ENCODE assay signal across 8 mouse cellular contexts in the genomic region with DNA sequence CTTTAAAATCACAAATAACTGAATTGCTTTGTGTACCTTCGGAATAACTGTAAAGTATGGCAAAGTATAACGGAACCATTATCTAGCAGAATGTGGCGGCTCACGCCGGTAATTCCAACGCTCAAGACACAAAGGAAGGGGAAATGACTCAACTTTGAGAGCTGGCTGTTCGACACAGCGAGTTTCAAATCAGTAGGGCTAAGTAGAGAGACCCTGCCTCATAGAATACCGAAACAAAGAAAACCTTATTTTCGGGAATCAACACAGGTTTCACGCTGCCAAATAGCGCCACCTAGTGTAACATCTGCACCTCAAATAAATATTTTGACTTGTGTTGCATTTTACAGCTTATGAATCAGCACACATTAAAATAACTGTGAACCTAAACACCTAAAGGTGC. TPM values are rescaled to one million over a fixed set of nuclear protein-coding genes. Genes with fewer than 3 reads are reported as not detected.
A peak's percentile ranks its signal among the peaks of the same experiment; 100 is the strongest.
DNase-seq lines count a peak whose midpoint lies in the region; ATAC-seq and TF ChIP-seq lines count a peak whose summit lies in the region.

No protein-coding gene starts in this region.

- no peak overlapping the region for H3K4me2 ChIP-seq in limb, embryonic 11.5 days (ENCODE audit: low read depth, severe bottlenecking)

- H3K79me2 ChIP-seq in liver, adult 2 months (ENCODE audit: control insufficient read depth, insufficient read depth, low read length) = no peaks in the 10 kb centered on the region

- no peak overlapping the region for H3K27ac ChIP-seq in limb, embryonic 11.5 days (replicated peaks; ENCODE audit: low read depth, low read length)
- no peak overlapping the region for H3K27ac ChIP-seq in limb, embryonic 10.5 days
- no peak overlapping the region for H3K27ac ChIP-seq in liver, adult 2 months (replicated peaks; ENCODE audit: insufficient read depth, low read depth, low read length)

- no peaks in the 10 kb centered on the region for H3K4me1 ChIP-seq in limb, embryonic 11.5 days (ENCODE audit: control insufficient read depth, insufficient read depth, low read length)
- 0 out of 2 replicates have a peak, but pooled peaks cover 5% of the 10 kb centered on the region for H3K4me1 ChIP-seq in limb, embryonic 10.5 days
- no peaks in the 10 kb centered on the region; the same call in 1 of the 2 replicates for H3K4me1 ChIP-seq in liver, adult 2 months (ENCODE audit: control insufficient read depth, insufficient read depth, low read length)

- no peaks in the 10 kb centered on the region for H3K27me3 ChIP-seq in limb, embryonic 11.5 days (ENCODE audit: control insufficient read depth, insufficient read depth, low read length)
- H3K27me3 ChIP-seq in limb, embryonic 10.5 days (ENCODE audit: low read depth, poor library complexity, severe bottlenecking) = 0 out of 2 replicates have a peak, but pooled peaks cover 5% of the 10 kb centered on the region
- H3K27me3 ChIP-seq in liver, adult 2 months (ENCODE audit: control insufficient read depth, insufficient read depth, low read length) = no peaks in the 10 kb centered on the region
- no peaks in the 10 kb centered on the region for H3K27me3 ChIP-seq in splenic B cell, adult 2 months (ENCODE audit: control insufficient read depth, insufficient read depth, low read length, poor library complexity, severe bottlenecking)

- no peak overlapping the region for H3K9ac ChIP-seq in limb, embryonic 11.5 days (ENCODE audit: low read length)
- H3K9ac ChIP-seq in liver, adult 2 months (ENCODE audit: low read depth, low read length) = peak overlapping the region; percentile 49; the same call in 1 of the 2 replicates

- DNase-seq in adrenal gland, adult (ENCODE audit: inconsistent age in 2 of 2, low spot score in 1 of 2) = peak; percentile 19 to 80
- no peak for DNase-seq in adrenal gland, adult 8-10 months
- DNase-seq in limb, embryonic 11.5 days (ENCODE audit: low spot score) = peak; percentile 50
- DNase-seq in limb, embryonic 10.5 days (ENCODE audit: low spot score) = no peak
- DNase-seq in adrenal gland, adult 2 months = peak; percentile 20
- peak; percentile 16 for DNase-seq in embryo, embryonic 11.5 days (ENCODE audit: low read depth, low spot score)
- peak; percentile 54 for DNase-seq in liver, adult 2 months (ENCODE audit: extremely low read depth, low read depth, low spot score)
- DNase-seq in splenic B cell, adult 2 months (ENCODE audit: low read depth, low spot score) = peak; percentile 75

- 63% methylated on average over 12 of the region's 12 CpGs for WGBS in limb, embryonic 11.5 days
- 63% methylated on average over 12 of the region's 12 CpGs for WGBS in limb, embryonic 10.5 days
- WGBS in liver, adult 2 months = 40% methylated on average over 12 of the region's 12 CpGs

- H3K9me3 ChIP-seq in limb, embryonic 11.5 days (ENCODE audit: control insufficient read depth, low read length) = no peaks in the 10 kb centered on the region
- H3K9me3 ChIP-seq in limb, embryonic 10.5 days (replicated peaks) = no peaks in the 10 kb centered on the region

- ATAC-seq in limb, embryonic 11.5 days (ENCODE audit: insufficient number of reproducible peaks, low FRiP score, low TSS enrichment, low read depth) = no peak

- no peak for TF ChIP-seq POLR2A in liver, adult 2 months (IDR thresholded peaks at IDR 0.05; ENCODE audit: extremely low read depth, insufficient read depth, low read length)

- no peak overlapping the region for H3K4me3 ChIP-seq in limb, embryonic 11.5 days (ENCODE audit: low read depth, low read length)
- no peak overlapping the region for H3K4me3 ChIP-seq in limb, embryonic 10.5 days
- no peak overlapping the region for H3K4me3 ChIP-seq in liver, adult 2 months (ENCODE audit: insufficient read depth, low read depth, low read length)

- no peaks in the 10 kb centered on the region for H3K36me3 ChIP-seq in limb, embryonic 11.5 days (ENCODE audit: control insufficient read depth, insufficient read depth, low read length)
- no peaks in the 10 kb centered on the region for H3K36me3 ChIP-seq in limb, embryonic 10.5 days
- H3K36me3 ChIP-seq in liver, adult 2 months (ENCODE audit: control insufficient read depth, insufficient read depth, low read length) = no peaks in the 10 kb centered on the region
- no peaks in the 10 kb centered on the region for H3K36me3 ChIP-seq in splenic B cell, adult 2 months (ENCODE audit: control insufficient read depth, insufficient read depth, low read length, poor library complexity, severe bottlenecking)

- peak; percentile 52 for TF ChIP-seq CTCF in liver, adult 2 months (IDR thresholded peaks at IDR 0.05; ENCODE audit: low read depth, low read length)

RNA-seq across cellular contexts. Expression of a gene that starts 14.1 kb away (rescaled TPM):
- 10 to 100 TPM; 31.0 to 43.9 (median 33.1) TPM for total RNA-seq in adrenal gland, adult 8-10 months (2022)
- 16.8 and 17.9 TPM in 2 replicates for polyA plus RNA-seq in limb, embryonic 11.5 days (2014; fragmentation: Nextera tagmentation; extraction: Ambion mirVana)
- 13.3 and 16.4 TPM in 2 replicates for polyA plus RNA-seq in limb, embryonic 10.5 days (2016; fragmentation: Nextera tagmentation; extraction: Ambion mirVana)
- total RNA-seq in adrenal gland, adult 2 months (2021) = 10 to 100 TPM; 33.6 to 39.9 TPM
- 15.8 and 20.5 TPM in 2 replicates for polyA plus RNA-seq in adrenal gland, adult 2 months (2012; rRNA removed)
- total RNA-seq in liver, adult 2 months (2014; rRNA removed) = 23.7 and 35.2 TPM in 2 replicates
- 16.4 and 16.6 TPM in 2 replicates for polyA plus RNA-seq in liver, adult 2 months (2012; rRNA removed)

RNA-seq across cellular contexts. Expression of a gene that starts 31.7 kb away (rescaled TPM):
- total RNA-seq in adrenal gland, adult 8-10 months (2022) = 10 to 100 TPM; 20.8 to 26.1 (median 24.4) TPM
- polyA plus RNA-seq in limb, embryonic 11.5 days (2014; fragmentation: Nextera tagmentation; extraction: Ambion mirVana) = 15.8 and 16.6 TPM in 2 replicates
- 12.2 and 13.2 TPM in 2 replicates for polyA plus RNA-seq in limb, embryonic 10.5 days (2016; fragmentation: Nextera tagmentation; extraction: Ambion mirVana)
- total RNA-seq in adrenal gland, adult 2 months (2021) = 10 to 100 TPM; 19.4 to 20.6 TPM
- 9.6 and 10.6 TPM in 2 replicates for polyA plus RNA-seq in adrenal gland, adult 2 months (2012; rRNA removed)
- total RNA-seq in liver, adult 2 months (2014; rRNA removed) = 18.4 and 21.7 TPM in 2 replicates
- 10.6 and 10.9 TPM in 2 replicates for polyA plus RNA-seq in liver, adult 2 months (2012; rRNA removed)

Comparison
In these comparisons a context has a peak if more than half of its experiments do, and no peak if none do; other contexts are left out.
1. DNase-seq: peak in adrenal gland, adult (2 of 2), limb, embryonic 11.5 days (single experiment), adrenal gland, adult 2 months (single experiment), embryo, embryonic 11.5 days (single experiment), liver, adult 2 months (single experiment) and splenic B cell, adult 2 months (single experiment); none in adrenal gland, adult 8-10 months (single experiment) and limb, embryonic 10.5 days (single experiment).